Mouse (Mus musculus): ENCODE results near the gene Olfr374. TPM values are rescaled to one million over a fixed set of nuclear protein-coding genes. Genes with fewer than 3 reads are reported as not detected.
"Not testable (repeated sequence)": the region's sequence is repeated elsewhere in the genome, so short reads cannot be mapped to it uniquely, and the experiment has no call there.

Olfr374 gene
- total RNA-seq (2014; rRNA removed) (not detected in 2 replicates), polyA plus RNA-seq (2012; rRNA removed) (not detected in 2 replicates)

GRCm38 (mm10) chr8:72106740-72107139 lies at the start of gene Olfr374:
Gene Olfr374, plus strand, starts transcription at chr8:72107040.
- no peaks in the 10 kb centered on the region for H3K79me2 ChIP-seq (ENCODE audit: control insufficient read depth, insufficient read depth, low read length)
- no peaks in the 10 kb centered on the region for H3K27me3 ChIP-seq (ENCODE audit: control insufficient read depth, insufficient read depth, low read length)
- H3K9ac ChIP-seq (ENCODE audit: low read depth, low read length) = no peak within 1 kb of the TSS
- WGBS = 86% methylated on average over 3 of the region's 3 CpGs
- H3K4me3 ChIP-seq (ENCODE audit: insufficient read depth, low read depth, low read length) = no peak within 1 kb of the TSS
- DNase-seq (ENCODE audit: extremely low read depth, low read depth, low spot score) = no peak
- H3K36me3 ChIP-seq (ENCODE audit: control insufficient read depth, insufficient read depth, low read length) = no peaks in the 10 kb centered on the region
- no peak within 1 kb of the TSS for H3K27ac ChIP-seq (replicated peaks; ENCODE audit: insufficient read depth, low read depth, low read length)
- no peak for TF ChIP-seq POLR2A (IDR thresholded peaks at IDR 0.05; ENCODE audit: extremely low read depth, insufficient read depth, low read length)
- TF ChIP-seq CTCF (IDR thresholded peaks at IDR 0.05; ENCODE audit: low read depth, low read length) = no peak
- H3K4me1 ChIP-seq (ENCODE audit: control insufficient read depth, insufficient read depth, low read length) = no peaks in the 10 kb centered on the region

GRCm38 (mm10) chr8:72057643-72058042 lies 49.2 kb upstream of the Olfr374 start:
- not testable (repeated sequence) for DNase-seq (ENCODE audit: extremely low read depth, low read depth, low spot score); H3K27ac ChIP-seq (replicated peaks; ENCODE audit: insufficient read depth, low read depth, low read length); H3K36me3 ChIP-seq (ENCODE audit: control insufficient read depth, insufficient read depth, low read length); H3K4me3 ChIP-seq (ENCODE audit: insufficient read depth, low read depth, low read length); H3K27me3 ChIP-seq (ENCODE audit: control insufficient read depth, insufficient read depth, low read length); H3K79me2 ChIP-seq (ENCODE audit: control insufficient read depth, insufficient read depth, low read length); H3K4me1 ChIP-seq (ENCODE audit: control insufficient read depth, insufficient read depth, low read length); H3K9ac ChIP-seq (ENCODE audit: low read depth, low read length)
- WGBS = 86% methylated on average over 3 of the region's 4 CpGs

DNA sequence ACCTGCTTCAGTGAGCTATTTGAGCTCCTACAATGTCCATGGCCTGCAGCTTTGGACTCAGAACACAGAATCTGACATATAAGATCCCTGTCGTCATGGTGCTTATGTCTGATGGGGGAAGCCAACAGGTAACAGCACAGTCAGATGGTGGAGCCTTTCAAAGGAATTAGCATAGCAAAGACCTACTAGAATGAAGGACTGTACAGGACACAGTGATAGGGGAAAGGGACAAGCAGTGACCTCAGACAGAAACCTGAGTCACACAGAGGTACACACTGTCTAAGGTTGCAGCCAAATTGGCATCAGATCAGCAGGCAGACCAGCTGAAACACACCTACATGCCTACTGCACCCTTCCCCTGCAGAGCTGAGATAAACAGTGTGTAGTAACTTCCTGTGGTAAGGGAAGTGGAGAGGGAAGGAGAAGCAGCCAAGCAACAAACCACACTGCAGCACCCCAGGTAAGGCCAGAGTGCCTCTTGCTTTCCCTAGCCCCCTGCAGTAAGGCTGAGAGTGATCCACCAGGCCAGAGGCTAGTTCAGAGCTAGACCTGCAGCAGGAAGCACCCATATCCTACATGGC lies 39.9 kb upstream of the Olfr374 start:
- not testable (repeated sequence) for H3K27me3 ChIP-seq (ENCODE audit: control insufficient read depth, insufficient read depth, low read length); H3K4me3 ChIP-seq (ENCODE audit: insufficient read depth, low read depth, low read length); H3K27ac ChIP-seq (replicated peaks; ENCODE audit: insufficient read depth, low read depth, low read length); DNase-seq (ENCODE audit: extremely low read depth, low read depth, low spot score); H3K79me2 ChIP-seq (ENCODE audit: control insufficient read depth, insufficient read depth, low read length); H3K4me1 ChIP-seq (ENCODE audit: control insufficient read depth, insufficient read depth, low read length); H3K9ac ChIP-seq (ENCODE audit: low read depth, low read length); H3K36me3 ChIP-seq (ENCODE audit: control insufficient read depth, insufficient read depth, low read length)
- WGBS = 90% methylated on average over 1 of the region's 1 CpGs

- not testable (repeated sequence) for H3K79me2 ChIP-seq (ENCODE audit: control insufficient read depth, insufficient read depth, low read length); H3K4me3 ChIP-seq (ENCODE audit: insufficient read depth, low read depth, low read length); H3K27me3 ChIP-seq (ENCODE audit: control insufficient read depth, insufficient read depth, low read length); DNase-seq (ENCODE audit: extremely low read depth, low read depth, low spot score); H3K27ac ChIP-seq (replicated peaks; ENCODE audit: insufficient read depth, low read depth, low read length); H3K4me1 ChIP-seq (ENCODE audit: control insufficient read depth, insufficient read depth, low read length); H3K9ac ChIP-seq (ENCODE audit: low read depth, low read length); H3K36me3 ChIP-seq (ENCODE audit: control insufficient read depth, insufficient read depth, low read length)
Measured at GRCm38 (mm10) chr8:72082877-72083276, 24.0 kb upstream of the Olfr374 start, which contains the start of gene Olfr373. Gene Olfr373, plus strand, starts transcription at chr8:72083177.

GRCm38 (mm10) chr8:72084744-72085143 lies 22.1 kb upstream of the Olfr374 start:
- TF ChIP-seq POLR2A (IDR thresholded peaks at IDR 0.05; ENCODE audit: extremely low read depth, insufficient read depth, low read length) = no peak
- no peak for TF ChIP-seq CTCF (IDR thresholded peaks at IDR 0.05; ENCODE audit: low read depth, low read length)
- Histone ChIP-seq H3K4me1 (ENCODE audit: control insufficient read depth, insufficient read depth, low read length) (no peaks in the 10 kb centered on the region), H3K27me3 (ENCODE audit: control insufficient read depth, insufficient read depth, low read length) (no peaks in the 10 kb centered on the region), H3K36me3 (ENCODE audit: control insufficient read depth, insufficient read depth, low read length) (no peaks in the 10 kb centered on the region), H3K9ac (ENCODE audit: low read depth, low read length) (no peak overlapping the region), H3K27ac (replicated peaks; ENCODE audit: insufficient read depth, low read depth, low read length) (no peak overlapping the region), H3K79me2 (ENCODE audit: control insufficient read depth, insufficient read depth, low read length) (no peaks in the 10 kb centered on the region), H3K4me3 (ENCODE audit: insufficient read depth, low read depth, low read length) (no peak overlapping the region)
- 68% methylated on average over 5 of the region's 5 CpGs for WGBS
- DNase-seq (ENCODE audit: extremely low read depth, low read depth, low spot score) = no peak

GRCm38 (mm10) chr8:72087611-72088010 lies 19.2 kb upstream of the Olfr374 start:
- 83% methylated on average over 3 of the region's 3 CpGs for WGBS
- not testable (repeated sequence) for H3K79me2 ChIP-seq (ENCODE audit: control insufficient read depth, insufficient read depth, low read length); H3K27me3 ChIP-seq (ENCODE audit: control insufficient read depth, insufficient read depth, low read length); H3K4me1 ChIP-seq (ENCODE audit: control insufficient read depth, insufficient read depth, low read length); H3K4me3 ChIP-seq (ENCODE audit: insufficient read depth, low read depth, low read length); H3K27ac ChIP-seq (replicated peaks; ENCODE audit: insufficient read depth, low read depth, low read length); DNase-seq (ENCODE audit: extremely low read depth, low read depth, low spot score); H3K36me3 ChIP-seq (ENCODE audit: control insufficient read depth, insufficient read depth, low read length); H3K9ac ChIP-seq (ENCODE audit: low read depth, low read length)

- DNase-seq (ENCODE audit: extremely low read depth, low read depth, low spot score); H3K4me3 ChIP-seq (ENCODE audit: insufficient read depth, low read depth, low read length); H3K9ac ChIP-seq (ENCODE audit: low read depth, low read length); H3K4me1 ChIP-seq (ENCODE audit: control insufficient read depth, insufficient read depth, low read length); H3K36me3 ChIP-seq (ENCODE audit: control insufficient read depth, insufficient read depth, low read length); H3K27ac ChIP-seq (replicated peaks; ENCODE audit: insufficient read depth, low read depth, low read length); H3K79me2 ChIP-seq (ENCODE audit: control insufficient read depth, insufficient read depth, low read length); H3K27me3 ChIP-seq (ENCODE audit: control insufficient read depth, insufficient read depth, low read length): not testable (repeated sequence)
Measured at GRCm38 (mm10) chr8:72096721-72097120, 10.1 kb upstream of the Olfr374 start.

- H3K4me1 ChIP-seq (ENCODE audit: control insufficient read depth, insufficient read depth, low read length); H3K9ac ChIP-seq (ENCODE audit: low read depth, low read length); H3K27ac ChIP-seq (replicated peaks; ENCODE audit: insufficient read depth, low read depth, low read length); H3K4me3 ChIP-seq (ENCODE audit: insufficient read depth, low read depth, low read length); DNase-seq (ENCODE audit: extremely low read depth, low read depth, low spot score); H3K36me3 ChIP-seq (ENCODE audit: control insufficient read depth, insufficient read depth, low read length); H3K27me3 ChIP-seq (ENCODE audit: control insufficient read depth, insufficient read depth, low read length); H3K79me2 ChIP-seq (ENCODE audit: control insufficient read depth, insufficient read depth, low read length): not testable (repeated sequence)
- 68% methylated on average over 6 of the region's 7 CpGs for WGBS
Measured at GRCm38 (mm10) chr8:72099377-72100103, 7.3 kb upstream of the Olfr374 start.

Measured in liver, adult 2 months (tissue).